Mouse (Mus musculus) MEL (cell line): ENCODE measurements at regions not wholly inside any gene's neighbourhood (a gene's known extent, or its start where the extent isn't known, plus 50 kb on each side); places are given as distances from the start of the nearest gene placed in this dataset.

Experiments
- DNase-seq: peaks from one replicate; pipeline ENCODE4 v3.0.0; 2011; ENCODE audit warnings: low read depth, low spot score
- H3K27ac ChIP-seq: 2 replicates; pipeline ENCODE4 v1.5.1; 2012; ENCODE audit warnings: low read depth, mild to moderate bottlenecking, control low read depth, low read length, moderate library complexity; ENCODE audit not compliant: control insufficient read depth
- H3K27me3 ChIP-seq, 2 experiments: fragments of 150-350 bp in 1 of 2; sonication (generic) in 1 of 2; 2 replicates each; pipeline ENCODE4 v1.6.1; 2012; ENCODE audit warnings: low read length in 2 of 2, mild to moderate bottlenecking in 2 of 2, improper control_type of control experiment in 1 of 2, moderate library complexity in 1 of 2; ENCODE audit not compliant: insufficient read depth in 2 of 2, control insufficient read depth in 1 of 2
- H3K36me3 ChIP-seq, 2 experiments: 2 replicates each; pipeline ENCODE4 v1.6.1; 2012 to 2014; ENCODE audit warnings: low read length in 2 of 2, improper control_type of control experiment in 1 of 2, inconsistent platforms in 1 of 2, mild to moderate bottlenecking in 1 of 2; ENCODE audit not compliant: insufficient read depth in 2 of 2, control insufficient read depth in 1 of 2
- H3K4me1 ChIP-seq, 2 experiments: fragments of 150-350 bp in 1 of 2; sonication (generic) in 1 of 2; 2 replicates each; pipeline ENCODE4 v1.6.1; 2012; ENCODE audit warnings: low read length in 2 of 2, improper control_type of control experiment in 1 of 2, mild to moderate bottlenecking in 1 of 2; ENCODE audit not compliant: insufficient read depth in 2 of 2, control insufficient read depth in 1 of 2
- H3K4me3 ChIP-seq, 2 experiments: fragments of 150-350 bp in 1 of 2; sonication (generic) in 1 of 2; 2 replicates each; pipeline ENCODE4 v1.5.1; 2012; ENCODE audit warnings: low read depth in 2 of 2, low read length in 2 of 2, mild to moderate bottlenecking in 2 of 2, moderate library complexity in 2 of 2, control low read depth in 1 of 2, improper control_type of control experiment in 1 of 2; ENCODE audit not compliant: control insufficient read depth in 1 of 2, insufficient read depth in 1 of 2
- H3K79me2 ChIP-seq: 2 replicates; pipeline ENCODE4 v1.6.1; 2012; ENCODE audit warnings: mild to moderate bottlenecking, low read length, moderate library complexity; ENCODE audit not compliant: control insufficient read depth, poor library complexity, insufficient read depth
- H3K9ac ChIP-seq: 2 replicates; pipeline ENCODE4 v1.6.1; 2012; ENCODE audit warnings: low read depth, mild to moderate bottlenecking, control low read depth, low read length, moderate library complexity; ENCODE audit not compliant: control insufficient read depth, poor library complexity, severe bottlenecking
- H3K9me3 ChIP-seq: fragments of 150-350 bp; sonication (generic); replicated peaks from 2 replicates; pipeline ENCODE4 v1.6.1; 2012; ENCODE audit warnings: mild to moderate bottlenecking, low read length, improper control_type of control experiment, moderate library complexity; ENCODE audit not compliant: insufficient read depth
- CHD1 ChIP-seq: IDR thresholded peaks from 2 replicates; pipeline ENCODE4 v1.6.1; 2012; ENCODE audit warnings: low read depth, mild to moderate bottlenecking, inconsistent platforms, low read length, improper control_type of control experiment
- E2F4 ChIP-seq: IDR thresholded peaks from 2 replicates; pipeline ENCODE4 v1.6.1; 2011; ENCODE audit warnings: low read depth, low read length, improper control_type of control experiment, borderline replicate concordance
- ETS1 ChIP-seq: IDR thresholded peaks from 2 replicates; pipeline ENCODE4 v1.6.1; 2012; ENCODE audit warnings: low read depth, mild to moderate bottlenecking, inconsistent platforms, low read length, improper control_type of control experiment, moderate library complexity
- HCFC1 ChIP-seq: IDR thresholded peaks from 2 replicates; pipeline ENCODE4 v1.6.1; 2012; ENCODE audit warnings: low read depth, mild to moderate bottlenecking, inconsistent platforms, low read length, improper control_type of control experiment, moderate library complexity
- JUND ChIP-seq: IDR thresholded peaks from 2 replicates; pipeline ENCODE4 v1.6.1; 2011; ENCODE audit warnings: low read depth, mild to moderate bottlenecking, improper control_type of control experiment, low read length
- MAFK ChIP-seq: IDR thresholded peaks from 2 replicates; pipeline ENCODE4 v1.6.1; 2011; ENCODE audit warnings: low read depth, mild to moderate bottlenecking, low read length, improper control_type of control experiment, borderline replicate concordance
- MAX ChIP-seq: IDR thresholded peaks from 2 replicates; pipeline ENCODE4 v1.6.1; 2011; ENCODE audit warnings: low read length, improper control_type of control experiment
- MAZ ChIP-seq: IDR thresholded peaks from 2 replicates; pipeline ENCODE4 v1.6.1; 2012; ENCODE audit warnings: low read depth, mild to moderate bottlenecking, inconsistent platforms, low read length, improper control_type of control experiment
- MXI1 ChIP-seq: IDR thresholded peaks from 2 replicates; pipeline ENCODE4 v1.6.1; 2011; ENCODE audit warnings: mild to moderate bottlenecking, low read depth, low read length, improper control_type of control experiment
- NRF1 ChIP-seq: IDR thresholded peaks from 2 replicates; pipeline ENCODE4 v1.6.1; 2014; ENCODE audit warnings: low read depth, mild to moderate bottlenecking, inconsistent platforms, low read length, improper control_type of control experiment, moderate library complexity; ENCODE audit not compliant: poor library complexity, insufficient read depth, severe bottlenecking
- POLR2AphosphoS2 ChIP-seq: IDR thresholded peaks from 2 replicates; pipeline ENCODE4 v1.6.1; 2011; ENCODE audit warnings: low read length, improper control_type of control experiment
- POLR2AphosphoS5 ChIP-seq: IDR thresholded peaks from 2 replicates; pipeline ENCODE4 v1.6.1; 2012; ENCODE audit warnings: low read depth, borderline replicate concordance, mild to moderate bottlenecking, inconsistent platforms, low read length, moderate library complexity, mixed read lengths
- RAD21 ChIP-seq: IDR thresholded peaks from 2 replicates; pipeline ENCODE4 v1.6.1; 2011; ENCODE audit warnings: mild to moderate bottlenecking, low read depth, low read length, improper control_type of control experiment
- RCOR1 ChIP-seq: IDR thresholded peaks from 2 replicates; pipeline ENCODE4 v1.6.1; 2012; ENCODE audit warnings: low read depth, mild to moderate bottlenecking, inconsistent platforms, low read length, improper control_type of control experiment
- TAL1 ChIP-seq: IDR thresholded peaks from 2 replicates; pipeline ENCODE4 v1.6.1; 2012; ENCODE audit warnings: mild to moderate bottlenecking, inconsistent platforms, low read length, moderate library complexity, mixed read lengths
- TBP ChIP-seq: IDR thresholded peaks from 2 replicates; pipeline ENCODE4 v1.8.0; 2011; ENCODE audit warnings: low read depth, low read length, improper control_type of control experiment
- USF1 ChIP-seq: IDR thresholded peaks from 2 replicates; pipeline ENCODE4 v1.6.1; 2014; ENCODE audit warnings: low read depth, mild to moderate bottlenecking, inconsistent platforms, low read length, improper control_type of control experiment, moderate library complexity
- ZNF384 ChIP-seq: IDR thresholded peaks from 2 replicates; pipeline ENCODE4 v1.6.1; 2012; ENCODE audit warnings: low read depth, mild to moderate bottlenecking, inconsistent platforms, low read length, improper control_type of control experiment

GRCm38 (mm10) chr14:109840354-109841104 lies 914.4 kb downstream of the Slitrk6 start (continued):
- no peak for TF ChIP-seq MXI1
- TF ChIP-seq MAZ = no peak
- TF ChIP-seq HCFC1 = no peak
- no peak for TF ChIP-seq NRF1
- peak; percentile 88 for TF ChIP-seq RAD21
- no peak for TF ChIP-seq MAFK
- no peak for TF ChIP-seq JUND

- Histone ChIP-seq H3K36me3 (no peaks in the 10 kb centered on the region), H3K4me1 (no peaks in the 10 kb centered on the region), H3K9me3 (no peaks in the 10 kb centered on the region), H3K4me3 (no peak overlapping the region), H3K9ac (no peak overlapping the region), H3K27ac (no peak overlapping the region)
- no peak for DNase-seq
- TF ChIP-seq ZNF384 (no peak), MAFK (peak; percentile 20; the same call in 1 of the 2 replicates), POLR2AphosphoS2 (no peak), CHD1 (no peak), ETS1 (no peak), POLR2AphosphoS5 (no peak), MAX (no peak)
- TF ChIP-seq, all 39 proteins: peak for 1
- Histone ChIP-seq H3K79me2 (no peaks in the 10 kb centered on the region), H3K27me3 (no peaks in the 10 kb centered on the region)
Measured at GRCm38 (mm10) chr14:109802522-109803126, 888.7 kb upstream of the Slitrk1 start.

GRCm38 (mm10) chr14:109772246-109772645 lies 858.3 kb upstream of the Slitrk1 start:
- Histone ChIP-seq H3K27ac (no peak overlapping the region), H3K9ac (no peak overlapping the region), H3K9me3 (no peaks in the 10 kb centered on the region), H3K36me3 (no peaks in the 10 kb centered on the region), H3K4me1 (no peaks in the 10 kb centered on the region), H3K79me2 (no peaks in the 10 kb centered on the region), H3K4me3 (no peak overlapping the region), H3K27me3 (no peaks in the 10 kb centered on the region)
- TF ChIP-seq HCFC1 (no peak), RCOR1 (no peak), USF1 (no peak), E2F4 (no peak), TAL1 (no peak), JUND (no peak), CHD1 (no peak), TBP (no peak), POLR2AphosphoS5 (no peak)
- DNase-seq = no peak
